In the genomic region with DNA sequence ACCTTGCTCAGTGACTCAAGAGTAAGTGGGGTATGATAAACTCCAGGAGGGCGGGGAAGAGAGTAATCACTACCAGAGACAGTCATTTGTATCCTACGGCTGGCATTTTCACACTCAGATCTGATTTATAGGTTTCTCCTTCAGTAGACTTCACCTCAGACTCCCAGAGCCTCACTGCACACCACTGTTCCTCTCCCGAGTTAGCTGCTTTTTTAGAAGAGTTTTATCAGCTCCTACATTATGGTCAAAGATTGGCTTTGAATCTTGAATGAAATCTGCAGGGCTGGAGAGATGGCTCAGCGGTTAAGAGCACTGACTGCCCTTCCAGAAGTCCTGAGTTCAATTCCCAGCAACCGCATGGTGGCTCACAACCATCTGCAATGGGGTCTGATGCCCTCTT, we compare ENCODE assay signal across 24 mouse cellular contexts.
A peak's percentile ranks its signal among the peaks of the same experiment; 100 is the strongest.
DNase-seq lines count a peak whose midpoint lies in the region; ATAC-seq and TF ChIP-seq lines count a peak whose summit lies in the region.
"Had no signal": no experiment of that assay in that cellular context is flagged by ENCODE, and none has a peak within 500 bp of the region (broad histone marks: within the 10 kb centered on the region; RNA-seq: fewer than 3 reads in every experiment).

No protein-coding gene starts in this region.

- H3K27ac ChIP-seq in kidney, embryonic 16.5 days (ENCODE audit: low read length) = no peak overlapping the region
- peak overlapping the region; percentile 33; the same call in 1 of the 2 replicates for H3K27ac ChIP-seq in left cerebral cortex, adult 2 months
- H3K27ac ChIP-seq: embryonic facial prominence, embryonic 10.5 days; embryonic facial prominence, embryonic 13.5 days; forebrain, embryonic 12.5 days; heart, adult 2 months; hindbrain, embryonic 12.5 days; hindbrain, embryonic 15.5 days had no signal

- H3K4me3 ChIP-seq in kidney, embryonic 16.5 days (ENCODE audit: low read length) = no peak overlapping the region
- no peak overlapping the region for H3K4me3 ChIP-seq in left cerebral cortex, adult 2 months
- H3K4me3 ChIP-seq: embryonic facial prominence, embryonic 10.5 days; embryonic facial prominence, embryonic 13.5 days; erythroblast, embryonic 14.5 days; forebrain, embryonic 12.5 days; forebrain, embryonic 15.5 days; heart, adult 2 months; hindbrain, embryonic 12.5 days; hindbrain, embryonic 15.5 days had no signal

- intact Hi-C loops in left cerebral cortex, adult 2 months (cut with DNase I) = no loop called here

- 0 out of 2 replicates have a peak, but pooled peaks have one; percentile 23 for ATAC-seq in kidney, embryonic 16.5 days (ENCODE audit: low FRiP score, low TSS enrichment)

- DNase-seq in adrenal gland, adult 2 months = peak; percentile 40
- no peak for DNase-seq in adrenal gland, postnatal 25 days
- DNase-seq in kidney, postnatal 36 days = no peak
- DNase-seq in left cerebral cortex, adult 2 months (ENCODE audit: extremely low spot score in 1 of 2, low spot score in 2 of 2) = no peak
- no peak for DNase-seq in left cerebral cortex, adult 8-10 months (ENCODE audit: low spot score in 2 of 2)
- peak; percentile 23 for DNase-seq in mesoderm, embryonic 11.5 days (ENCODE audit: low read depth, low spot score)
- DNase-seq in right cerebral cortex, postnatal 14 days = no peak
- DNase-seq: adrenal gland, adult 8-10 months; cerebellum, adult 11-12 months; cerebellum, adult 8-10 months; cerebellum, postnatal 10 days; cerebellum, postnatal 36 days; embryo, embryonic 11 days; gastrocnemius, postnatal 25 days; heart, adult 2 months had no signal

- H3K4me2 ChIP-seq in kidney, embryonic 16.5 days (replicated peaks; ENCODE audit: low read depth, low read length) = no peak overlapping the region
- H3K4me2 ChIP-seq: embryonic facial prominence, embryonic 13.5 days; forebrain, embryonic 12.5 days; forebrain, embryonic 15.5 days; heart, embryonic 11.5 days; hindbrain, embryonic 12.5 days; hindbrain, embryonic 15.5 days had no signal

- H3K27me3 ChIP-seq in kidney, embryonic 16.5 days (ENCODE audit: insufficient read depth, low read length) = no peaks in the 10 kb centered on the region
- H3K27me3 ChIP-seq: embryonic facial prominence, embryonic 13.5 days; forebrain, embryonic 12.5 days; forebrain, embryonic 15.5 days; hindbrain, embryonic 12.5 days; hindbrain, embryonic 15.5 days had no signal

- no peaks in the 10 kb centered on the region for H3K36me3 ChIP-seq in kidney, embryonic 16.5 days (ENCODE audit: insufficient read depth, low read length)
- H3K36me3 ChIP-seq: embryonic facial prominence, embryonic 10.5 days; embryonic facial prominence, embryonic 13.5 days; forebrain, embryonic 12.5 days; forebrain, embryonic 15.5 days; hindbrain, embryonic 12.5 days; hindbrain, embryonic 15.5 days had no signal

- no peak; the same call in 1 of the 2 replicates for TF ChIP-seq CTCF in left cerebral cortex, adult 2 months (IDR thresholded peaks at IDR 0.05)

- H3K4me1 ChIP-seq in kidney, embryonic 16.5 days (ENCODE audit: insufficient read depth, low read length) = 0 out of 2 replicates have a peak, but pooled peaks cover 10% of the 10 kb centered on the region

- H3K9ac ChIP-seq in kidney, embryonic 16.5 days (replicated peaks; ENCODE audit: low read length) = no peak overlapping the region
- H3K9ac ChIP-seq: embryonic facial prominence, embryonic 13.5 days; forebrain, embryonic 12.5 days; forebrain, embryonic 15.5 days; hindbrain, embryonic 12.5 days; hindbrain, embryonic 15.5 days had no signal

- H3K9me3 ChIP-seq in kidney, embryonic 16.5 days (ENCODE audit: low read length) = no peaks in the 10 kb centered on the region
- H3K9me3 ChIP-seq: embryonic facial prominence, embryonic 10.5 days; embryonic facial prominence, embryonic 13.5 days; forebrain, embryonic 12.5 days; forebrain, embryonic 15.5 days; hindbrain, embryonic 12.5 days; hindbrain, embryonic 15.5 days had no signal

- WGBS in kidney, embryonic 16.5 days = 33% methylated on average over 5 of the region's 5 CpGs

Comparison
In these comparisons a context has a peak if more than half of its experiments do, and no peak if none do; other contexts are left out.
1. DNase-seq: peak in adrenal gland, adult 2 months (single experiment) and mesoderm, embryonic 11.5 days (single experiment); none in adrenal gland, postnatal 25 days (single experiment), kidney, postnatal 36 days (0 of 2), left cerebral cortex, adult 2 months (0 of 2), left cerebral cortex, adult 8-10 months (0 of 2) and right cerebral cortex, postnatal 14 days (single experiment).